Mouse (Mus musculus) thymus, adult 2 months (tissue): ENCODE results near the gene Tdrd6.

ENCODE experiments used
- CTCF ChIP-seq: fragments of 200-500 bp; IDR thresholded peaks from 2 replicates; pipeline ENCODE4 v1.5.1; 2012; ENCODE audit warnings: mild to moderate bottlenecking, control low read depth, low read length, moderate library complexity, borderline replicate concordance; ENCODE audit not compliant: control insufficient read depth, poor library complexity, insufficient read depth; ENCODE audit errors: extremely low read depth
- POLR2A ChIP-seq: fragments of 200-500 bp; IDR thresholded peaks from 2 replicates; pipeline ENCODE4 v1.6.1; 2012; ENCODE audit warnings: mild to moderate bottlenecking, low read length, control low read depth, moderate library complexity; ENCODE audit not compliant: control insufficient read depth, poor library complexity, insufficient read depth; ENCODE audit errors: extremely low read depth

- TF ChIP-seq CTCF (no peak), POLR2A (no peak)
Observed at GRCm38 (mm10) chr17:43630427-43630760, 295 bp upstream of the Tdrd6 start.
